Mouse (Mus musculus): Measurements from ENCODE around the gene Carns1.

DNA sequence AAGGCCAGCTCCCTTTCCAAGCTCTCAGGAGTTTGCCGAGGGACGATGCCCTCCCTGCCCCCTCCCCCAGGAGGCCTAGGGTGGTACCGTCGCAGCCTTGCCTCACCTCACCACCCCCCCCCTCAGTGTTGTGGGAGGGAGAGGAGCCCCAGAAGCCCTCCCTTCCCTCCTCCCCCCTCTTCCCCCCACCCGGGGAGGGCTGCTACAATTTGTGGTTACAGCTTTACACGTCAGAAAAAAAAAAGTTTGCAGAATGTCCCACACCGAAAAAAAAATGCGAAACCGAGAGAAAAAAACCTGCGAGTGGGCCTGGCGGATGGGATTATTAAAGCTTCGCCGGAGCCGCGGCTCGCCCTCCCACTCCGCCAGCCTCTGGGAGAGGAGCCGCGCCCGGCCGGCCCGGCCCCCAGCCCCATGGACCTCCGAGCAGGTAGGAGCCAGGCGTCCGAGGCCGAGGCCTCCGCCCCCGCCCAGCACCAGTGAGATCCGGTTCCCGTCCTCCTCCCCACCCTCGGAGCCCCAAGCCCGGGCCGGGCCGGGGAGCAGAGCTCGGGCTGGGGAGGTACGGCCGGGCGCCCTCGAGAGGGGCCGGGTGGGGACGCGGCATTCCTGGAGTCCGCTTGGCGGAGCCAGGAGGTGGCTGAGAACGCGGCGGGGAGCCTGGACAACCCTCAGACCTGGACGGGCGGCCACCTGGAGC lies 38.9 kb upstream of the Carns1 start, which contains the start of the genes Clcf1 and AC109138.7:
- TF ChIP-seq CTCF (IDR thresholded peaks at IDR 0.05; ENCODE audit: extremely low read depth, insufficient read length, insufficient replicate concordance, low read depth, low read length) (no peak), POLR2A (IDR thresholded peaks at IDR 0.05; ENCODE audit: low read depth, low read length) (no peak; the same call in 1 of the 2 replicates)
